Mouse (Mus musculus) G1E (cell line): ENCODE results near the gene Hfe. TPM values are rescaled to one million over a fixed set of nuclear protein-coding genes. Genes with fewer than 3 reads are reported as not detected.
"Not testable (repeated sequence)": the region's sequence is repeated elsewhere in the genome, so short reads cannot be mapped to it uniquely, and the experiment has no call there.

Experiments
- ATAC-seq: 2 replicates; pipeline ENCODE4 v1.8.0; 2016; ENCODE audit warnings: mild to moderate bottlenecking; ENCODE audit not compliant: insufficient number of reproducible peaks, poor library complexity, low FRiP score, severe bottlenecking; ENCODE audit errors: extremely low read depth
- DNase-seq: peaks from one replicate; pipeline ENCODE4 v3.0.0; 2012; ENCODE audit warnings: low spot score
- H3K27me3 ChIP-seq: 2 replicates; pipeline ENCODE4 v1.6.1; 2012; ENCODE audit warnings: mild to moderate bottlenecking, low read length, inconsistent platforms; ENCODE audit not compliant: insufficient read depth
- H3K36me3 ChIP-seq: replicated peaks from 2 replicates; pipeline ENCODE3; 2012; ENCODE audit warnings: mild to moderate bottlenecking, inconsistent platforms
- H3K4me1 ChIP-seq: 2 replicates; pipeline ENCODE4 v1.6.1; 2012; ENCODE audit warnings: low read depth, low read length, inconsistent platforms, mixed read lengths; ENCODE audit not compliant: insufficient read depth
- H3K4me3 ChIP-seq: 2 replicates; pipeline ENCODE4 v1.5.1; 2012; ENCODE audit warnings: low read depth, mild to moderate bottlenecking, inconsistent platforms, low read length, moderate library complexity, mixed read lengths
- H3K9me3 ChIP-seq: replicated peaks from 2 replicates; pipeline ENCODE4 v1.6.1; 2012; ENCODE audit warnings: inconsistent platforms
- CTCF ChIP-seq: IDR thresholded peaks from 2 replicates; pipeline ENCODE4 v1.5.1; 2012; ENCODE audit warnings: low read depth, low read length, inconsistent platforms, mixed read lengths
- GATA1 ChIP-seq: IDR thresholded peaks from 2 replicates; pipeline ENCODE4 v1.6.1; 2012; ENCODE audit warnings: borderline replicate concordance, low read length, inconsistent platforms, mixed read lengths
- GATA2 ChIP-seq: IDR thresholded peaks from 2 replicates; pipeline ENCODE4 v1.6.1; 2012; ENCODE audit warnings: low read depth, low read length, inconsistent platforms, borderline replicate concordance
- POLR2AphosphoS5 ChIP-seq: IDR thresholded peaks from 2 replicates; pipeline ENCODE4 v1.6.1; 2012; ENCODE audit warnings: low read depth, low read length, inconsistent platforms; ENCODE audit not compliant: insufficient replicate concordance
- TAL1 ChIP-seq: conservative IDR thresholded peaks from 2 replicates; pipeline ENCODE4 v1.6.1; 2012; ENCODE audit warnings: low read depth, low read length, inconsistent platforms, mixed read lengths
- polyA plus RNA-seq: library from polyadenylated mRNA; stranded (reverse); fragments of >175 nt; gene quantifications from 2 replicates; pipeline ENCODE4 v1.2.3, GENCODE M21; 2012
- total RNA-seq, 2 experiments: library from RNA; stranded (forward) in 1 of 2; stranded (reverse) in 1 of 2; fragments of 200-1000 nt in 1 of 2; fragments of >200 nt in 1 of 2; fragmentation: Nextera tagmentation in 1 of 2; gene quantifications; 2 replicates each; pipeline ENCODE4 v1.2.3; 2014 to 2017

Gene Hfe
- total and polyA plus RNA-seq, 3 experiments: 0.16 TPM; not detected in 2

DNA sequence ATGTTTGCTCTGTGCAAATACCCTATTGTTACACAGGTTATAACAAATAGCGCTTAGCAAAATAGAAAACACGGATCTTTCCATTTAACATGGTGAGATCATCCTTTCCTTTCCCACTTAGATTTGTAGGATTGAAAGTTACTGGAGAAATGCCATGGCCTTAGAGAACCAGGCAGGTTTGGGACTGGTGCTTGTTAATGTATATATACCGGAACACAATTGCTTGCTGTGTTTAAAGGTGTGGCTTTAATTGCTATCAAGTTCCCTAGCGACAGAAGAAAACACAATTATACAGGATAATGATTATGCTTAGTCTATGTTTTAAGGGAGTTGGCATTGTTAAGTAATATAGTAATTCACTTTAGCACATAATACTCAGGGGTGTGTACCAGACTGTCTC is 23.5 kb downstream of the Hfe start:
- peaks cover 3% of the 10 kb centered on the region for H3K36me3 ChIP-seq
- H3K4me1 ChIP-seq: peaks cover 35% of the 10 kb centered on the region
- H3K9me3 ChIP-seq: no peaks in the 10 kb centered on the region
- ATAC-seq: no peak
- no peak overlapping the region for H3K4me3 ChIP-seq
- no peak for TF ChIP-seq POLR2AphosphoS5
- no peak for TF ChIP-seq TAL1
- no peak for TF ChIP-seq GATA2
- TF ChIP-seq CTCF: no peak
- TF ChIP-seq GATA1: no peak
- DNase-seq: no peak
- no peaks in the 10 kb centered on the region for H3K27me3 ChIP-seq

DNA sequence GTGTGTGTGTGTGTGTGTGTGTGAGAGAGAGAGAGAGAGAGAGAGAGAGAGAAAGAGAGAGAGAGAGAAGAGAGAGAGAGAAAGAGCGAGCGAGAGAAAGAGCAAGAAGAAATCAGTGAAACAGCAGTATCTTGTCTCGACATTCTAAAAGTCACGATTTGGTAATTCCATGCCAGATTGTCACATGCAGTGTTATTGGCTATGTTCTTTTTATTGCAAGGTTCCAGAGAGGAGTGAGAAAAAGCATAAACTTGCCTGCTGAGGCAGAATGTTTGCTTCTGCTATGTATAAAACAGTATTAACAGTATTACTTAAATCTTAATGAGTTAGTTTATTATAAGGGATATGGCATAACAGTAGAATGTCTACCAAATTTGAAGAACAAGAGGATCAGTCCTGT is 24.7 kb downstream of the Hfe start:
- no peaks in the 10 kb centered on the region for H3K9me3 ChIP-seq
- H3K4me3 ChIP-seq: no peak overlapping the region; the same call in 1 of the 2 replicates
- H3K4me1 ChIP-seq: peaks cover 39% of the 10 kb centered on the region
- peaks cover 3% of the 10 kb centered on the region for H3K36me3 ChIP-seq
- no peak for DNase-seq
- no peak for TF ChIP-seq TAL1
- TF ChIP-seq CTCF: no peak
- TF ChIP-seq POLR2AphosphoS5: no peak
- no peak for TF ChIP-seq GATA1
- no peak for TF ChIP-seq GATA2
- no peaks in the 10 kb centered on the region for H3K27me3 ChIP-seq
- ATAC-seq: no peak

DNA sequence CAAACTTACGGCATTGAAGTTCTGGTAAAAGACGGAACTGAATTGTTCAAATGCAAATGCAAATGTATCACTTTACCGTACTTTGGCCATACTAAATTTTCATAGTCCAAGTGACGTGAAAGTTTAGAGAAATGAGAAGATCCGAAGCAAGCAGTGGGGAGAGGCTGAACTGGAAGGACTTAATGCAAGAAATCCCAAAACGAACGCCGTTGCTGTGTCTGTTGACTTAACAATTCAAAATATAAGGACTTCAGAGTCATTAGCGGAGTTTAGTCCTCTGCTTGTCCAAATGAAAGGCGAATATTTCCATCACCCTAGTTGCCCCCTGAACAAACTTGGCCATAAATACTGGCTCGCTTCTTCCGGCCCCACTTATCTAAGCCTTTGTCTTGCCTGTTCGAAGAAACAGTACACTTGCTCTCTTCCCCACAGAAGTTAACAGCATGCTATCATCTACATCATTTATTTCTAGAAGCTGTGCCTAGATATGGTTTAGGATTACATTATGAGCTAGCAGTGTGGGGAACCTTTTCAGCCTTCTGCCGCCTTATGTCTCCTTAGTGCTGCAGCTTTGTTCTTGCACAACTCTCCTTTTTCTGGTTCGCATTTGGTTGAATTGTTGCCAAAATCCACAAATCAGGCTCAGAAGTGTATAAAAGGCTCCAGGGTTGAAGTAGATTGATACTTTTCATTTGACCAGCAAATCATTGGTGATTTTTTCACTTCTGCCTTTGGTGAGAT is 25.4 kb downstream of the Hfe start:
- Histone ChIP-seq H3K36me3 (no peaks in the 10 kb centered on the region), H3K4me1 (peaks cover 40% of the 10 kb centered on the region), H3K27me3 (no peaks in the 10 kb centered on the region), H3K9me3 (no peaks in the 10 kb centered on the region), H3K4me3 (peak overlapping the region; percentile 62; the same call in 1 of the 2 replicates)
- ATAC-seq (no peak), DNase-seq (no peak)
- TF ChIP-seq GATA2: no peak
- peak; percentile 79; the same call in 1 of the 2 replicates for TF ChIP-seq POLR2AphosphoS5

DNA sequence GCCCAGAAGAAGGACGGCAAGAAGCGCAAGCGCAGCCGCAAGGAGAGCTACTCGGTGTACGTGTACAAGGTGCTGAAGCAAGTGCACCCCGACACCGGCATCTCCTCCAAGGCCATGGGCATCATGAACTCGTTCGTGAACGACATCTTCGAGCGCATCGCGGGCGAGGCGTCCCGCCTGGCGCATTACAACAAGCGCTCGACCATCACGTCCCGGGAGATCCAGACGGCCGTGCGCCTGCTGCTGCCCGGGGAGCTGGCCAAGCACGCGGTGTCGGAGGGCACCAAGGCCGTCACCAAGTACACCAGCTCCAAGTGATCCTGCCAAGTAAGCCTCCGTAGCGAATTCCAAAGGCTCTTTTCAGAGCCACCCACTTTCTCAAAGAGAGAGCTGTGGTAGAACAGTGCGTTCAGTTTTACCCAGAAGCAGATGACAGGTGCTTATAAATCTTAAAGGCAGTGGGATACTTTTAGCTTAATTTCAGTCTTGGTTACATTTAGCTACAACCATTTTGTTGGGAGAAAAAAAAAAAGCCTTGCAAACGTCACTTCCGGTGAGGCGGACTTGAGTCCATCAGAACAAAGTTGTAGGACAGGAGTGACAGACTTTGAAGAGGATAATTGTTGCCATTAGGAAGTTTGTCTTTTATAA is 26.2 kb downstream of the Hfe start:
- H3K36me3 ChIP-seq, DNase-seq, H3K27me3 ChIP-seq, H3K9me3 ChIP-seq: not testable (repeated sequence)
- Histone ChIP-seq H3K4me3 (peak overlapping the region; percentile 62; the same call in 1 of the 2 replicates), H3K4me1 (peaks cover 38% of the 10 kb centered on the region)
- ATAC-seq: 0 out of 2 replicates have a peak, but pooled peaks have one; percentile 3
- peak; percentile 80 for TF ChIP-seq POLR2AphosphoS5

DNA sequence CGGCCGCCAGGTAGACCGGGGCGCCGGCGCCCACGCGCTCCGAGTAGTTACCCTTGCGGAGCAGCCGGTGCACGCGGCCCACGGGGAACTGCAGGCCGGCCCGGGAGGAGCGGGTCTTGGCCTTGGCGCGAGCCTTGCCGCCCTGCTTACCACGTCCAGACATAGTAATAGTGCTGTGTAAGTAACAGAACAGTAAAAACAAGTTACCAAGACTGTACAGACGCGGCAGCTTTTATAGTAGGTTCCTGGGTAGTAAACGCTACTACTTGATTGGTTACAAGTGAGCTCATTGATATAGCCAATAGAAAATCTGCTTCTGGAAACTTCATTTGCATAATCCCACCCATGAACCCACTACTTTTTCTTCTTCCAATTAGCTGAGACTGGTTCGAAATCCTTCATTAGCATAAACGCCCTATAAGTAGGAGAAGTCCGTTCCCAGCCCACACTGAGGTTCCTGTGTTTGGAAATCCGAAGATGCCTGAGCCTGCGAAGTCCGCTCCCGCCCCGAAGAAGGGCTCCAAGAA is 26.8 kb downstream of the Hfe start, which contains the start of the genes Hist1h2ac and Hist1h2bc:
Gene Hist1h2ac, minus strand, starts transcription at position 194 of the 527 bp plus-strand sequence.
Gene Hist1h2bc, plus strand, starts transcription at position 445 of the 527 bp plus-strand sequence.
- TF ChIP-seq GATA2 (no peak), TAL1 (no peak), GATA1 (no peak), CTCF (no peak), POLR2AphosphoS5 (peak; percentile 20)
- DNase-seq (peak; percentile 90), ATAC-seq (peak; percentile 89)
- Histone ChIP-seq H3K4me1 (peaks cover 34% of the 10 kb centered on the region), H3K27me3 (no peaks in the 10 kb centered on the region), H3K9me3 (no peaks in the 10 kb centered on the region), H3K36me3 (no peaks in the 10 kb centered on the region), H3K4me3 (peak within 1 kb of the TSS; percentile 64; the same call in 1 of the 2 replicates)

DNA sequence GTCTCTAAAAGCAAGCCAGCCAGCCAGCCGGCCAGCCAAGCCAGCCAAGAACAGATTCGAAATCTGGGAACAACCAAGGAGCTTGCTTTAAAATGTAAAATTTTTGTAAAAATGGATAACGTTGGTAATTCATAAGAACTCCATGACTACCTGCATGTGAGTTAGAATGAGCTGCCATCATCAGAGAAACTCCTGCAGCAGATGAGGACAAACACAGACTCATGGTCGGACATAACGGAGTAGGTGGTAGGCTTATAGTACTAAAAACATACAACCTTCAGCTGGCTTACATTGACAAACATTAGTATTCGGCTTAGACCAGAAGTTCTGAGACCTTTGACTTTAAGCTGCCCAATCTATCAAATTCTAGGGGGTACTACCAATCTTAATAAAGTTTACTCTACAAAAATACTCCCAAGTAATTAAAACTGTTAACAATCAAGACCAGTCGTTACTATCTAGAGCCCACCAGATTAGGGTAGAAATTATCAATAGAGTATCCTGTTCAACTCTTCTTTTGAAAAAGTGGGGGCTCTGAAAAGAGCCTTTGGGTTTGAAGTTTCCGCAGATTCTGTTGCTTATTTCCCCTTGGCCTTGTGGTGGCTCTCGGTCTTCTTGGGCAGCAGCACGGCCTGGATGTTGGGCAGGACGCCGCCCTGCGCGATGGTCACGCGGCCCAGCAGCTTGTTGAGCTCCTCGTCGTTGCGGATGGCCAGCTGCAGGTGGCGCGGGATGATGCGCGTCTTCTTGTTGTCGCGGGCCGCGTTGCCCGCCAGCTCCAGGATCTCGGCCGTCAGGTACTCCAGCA is 27.5 kb downstream of the Hfe start:
- not testable (repeated sequence) for H3K9me3 ChIP-seq, H3K27me3 ChIP-seq, H3K36me3 ChIP-seq, DNase-seq, ATAC-seq
- peak overlapping the region; percentile 63; the same call in 1 of the 2 replicates for H3K4me3 ChIP-seq
- peak; percentile 97 for TF ChIP-seq POLR2AphosphoS5
- H3K4me1 ChIP-seq: peaks cover 32% of the 10 kb centered on the region
